Mouse (Mus musculus): ENCODE measurements at regions not wholly inside any gene's neighbourhood (a gene's known extent, or its start where the extent isn't known, plus 50 kb on each side); places are given as distances from the start of the nearest gene placed in this dataset.

DNA sequence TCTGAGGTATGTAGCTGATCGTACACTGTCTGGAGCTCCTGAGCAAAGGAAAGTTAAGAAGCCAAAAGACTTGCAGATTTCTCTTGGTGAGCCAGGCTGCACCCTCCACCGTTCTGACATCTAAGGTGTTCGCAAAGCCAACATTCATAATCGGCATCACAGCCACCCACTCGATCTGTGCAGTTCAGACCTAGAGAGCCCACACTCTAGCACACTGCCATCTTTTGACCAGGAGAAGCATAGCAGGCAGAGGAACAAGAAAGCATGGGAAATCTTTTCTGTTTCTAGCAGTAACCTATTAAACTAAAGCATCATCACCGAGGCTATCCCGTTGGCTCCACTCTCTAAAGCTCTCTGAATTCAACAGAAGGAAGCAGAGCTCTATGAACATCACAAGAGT, 59.2 kb downstream of the Areg start:
- no peak for DNase-seq (ENCODE audit: low read depth)

DNA sequence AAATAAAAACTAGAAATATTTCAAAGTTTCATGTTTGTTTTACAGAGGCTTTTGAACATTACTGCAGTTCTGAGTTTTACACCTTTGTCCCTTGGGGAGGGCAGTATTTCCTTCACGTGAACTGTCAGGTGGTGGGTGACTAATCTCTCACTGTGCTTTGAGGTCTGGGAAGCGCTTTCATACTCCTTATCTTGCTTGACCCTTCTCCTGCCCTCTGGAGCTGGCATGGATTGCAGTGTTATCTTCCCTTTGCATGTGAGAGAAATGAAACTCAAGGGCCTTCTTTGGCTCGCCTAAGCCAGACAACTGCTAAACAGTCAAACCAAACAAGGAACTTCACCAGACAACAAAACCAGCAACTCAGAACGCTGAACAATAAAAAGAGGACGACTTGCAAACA, 61.0 kb downstream of the Areg start:
- no peak for DNase-seq (ENCODE audit: low read depth)

- DNase-seq (ENCODE audit: low read depth): no peak
Measured at GRCm38 (mm10) chr5:91204225-91205005, 65.0 kb downstream of the Areg start.

DNA sequence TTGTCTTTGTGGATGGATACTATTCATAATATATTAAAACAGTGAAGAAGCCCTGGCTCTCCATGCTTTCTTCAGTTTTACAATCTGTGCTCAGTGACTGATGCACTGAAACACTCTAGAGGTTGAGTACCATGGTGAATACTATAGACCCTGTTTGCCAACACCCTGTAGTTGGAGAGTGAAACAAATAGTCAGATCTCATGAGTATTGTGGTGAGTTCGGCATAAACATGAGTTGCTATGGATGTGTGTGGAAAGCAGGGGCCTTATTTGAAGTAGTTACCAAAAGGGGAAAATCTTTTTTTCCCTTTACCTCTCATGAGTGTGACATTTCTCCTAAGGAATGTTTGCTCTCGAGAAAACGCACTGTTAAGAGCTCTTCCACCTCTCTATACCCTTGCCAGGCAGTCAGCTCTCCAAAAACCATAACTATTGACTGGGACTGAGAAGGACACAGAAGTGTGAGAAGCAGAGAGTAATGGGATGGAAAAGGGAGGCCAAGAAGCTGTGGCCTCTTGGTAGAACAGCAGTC, 66.0 kb downstream of the Areg start:
- DNase-seq (ENCODE audit: low read depth): no peak

GRCm38 (mm10) chr5:91206569-91207490, 67.4 kb downstream of the Areg start:
- DNase-seq (ENCODE audit: low read depth): no peak

GRCm38 (mm10) chr5:91220174-91220573, 80.8 kb downstream of the Areg start:
- no peak for DNase-seq (ENCODE audit: low read depth)

DNA sequence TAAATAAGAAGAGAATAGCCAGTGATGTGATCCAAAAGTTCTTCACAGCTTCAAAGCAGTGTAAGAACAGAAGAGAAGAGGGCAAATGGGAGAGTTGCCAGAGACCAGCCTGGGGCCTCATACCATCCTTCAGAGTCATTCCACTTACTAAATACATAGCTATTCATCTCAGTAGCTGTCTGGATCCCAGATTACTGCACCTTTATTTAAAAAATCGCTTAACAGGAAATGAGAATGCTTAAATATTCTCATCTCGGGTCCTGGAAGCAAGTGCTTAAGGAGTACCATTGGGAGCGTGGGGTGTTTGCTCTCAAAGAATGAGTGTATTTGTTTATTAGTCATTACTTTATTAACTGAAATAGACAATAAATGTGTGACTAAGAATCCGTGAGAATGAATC, 102.3 kb downstream of the Areg start:
- peak; percentile 18 for DNase-seq (ENCODE audit: low read depth)

- no peak for DNase-seq (ENCODE audit: low read depth)
Measured at GRCm38 (mm10) chr5:91247444-91247843, 108.0 kb downstream of the Areg start.

DNA sequence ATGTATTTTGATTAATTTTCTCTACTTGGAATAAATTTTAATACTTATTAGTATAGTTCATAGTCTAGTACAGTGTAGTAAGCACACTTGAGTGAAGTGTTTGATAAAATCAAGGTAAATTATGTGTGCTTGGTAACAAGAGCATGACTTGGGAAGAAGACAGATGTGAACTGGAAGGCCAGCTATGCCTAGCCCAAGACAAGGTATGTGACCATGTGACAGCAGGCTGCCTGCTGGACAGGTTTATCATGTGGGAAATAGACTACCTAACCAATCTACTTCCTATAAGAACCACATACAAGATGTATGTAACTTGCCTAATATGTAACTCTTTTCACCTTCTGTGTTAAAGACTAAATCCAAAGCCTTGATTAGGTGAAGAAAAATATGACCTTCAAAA, 122.5 kb downstream of the Areg start:
- no peak for DNase-seq (ENCODE audit: low read depth)

DNA sequence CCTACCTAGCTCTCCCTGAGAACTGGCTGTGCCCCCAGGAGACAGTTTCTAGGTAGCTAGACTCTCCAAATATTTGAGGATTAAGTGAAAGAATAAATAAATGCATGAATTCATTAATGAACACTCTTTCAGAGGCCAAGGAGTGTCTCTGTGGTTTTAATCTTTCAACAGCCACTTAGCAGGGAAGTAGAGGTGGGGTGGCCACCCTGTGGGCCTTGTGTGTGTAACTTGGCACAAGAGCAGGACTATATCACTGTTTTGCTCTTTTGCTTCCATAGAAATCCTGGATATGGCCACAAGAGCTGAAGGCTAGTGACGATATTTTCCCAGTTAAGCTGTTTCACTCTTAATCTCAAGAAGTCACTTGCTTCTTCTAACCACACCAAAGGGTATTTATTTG, 123.1 kb downstream of the Areg start:
- no peak for DNase-seq (ENCODE audit: low read depth)

GRCm38 (mm10) chr5:91270747-91271146, 131.3 kb downstream of the Areg start:
- no peak for DNase-seq (ENCODE audit: low read depth)

DNA sequence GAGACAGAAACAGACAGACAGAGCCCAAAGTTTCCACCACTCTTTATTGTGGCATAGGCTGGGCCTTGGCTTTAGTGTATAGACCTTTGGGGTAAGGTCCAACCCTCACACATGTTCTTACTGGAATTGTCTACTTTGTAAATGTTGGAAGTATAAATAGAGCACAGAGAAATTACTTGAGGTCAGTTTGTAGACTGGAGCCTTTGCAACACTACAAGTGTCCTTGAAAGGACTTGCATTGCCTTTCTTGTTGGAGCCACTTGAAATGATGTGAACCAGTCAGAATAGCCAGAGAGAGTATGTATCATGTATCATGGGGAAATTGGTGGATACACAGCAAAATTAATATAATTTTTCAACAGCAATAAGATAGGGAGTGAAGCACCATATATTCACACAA, 131.4 kb downstream of the Btc start:
- no peak for DNase-seq (ENCODE audit: low read depth)

DNA sequence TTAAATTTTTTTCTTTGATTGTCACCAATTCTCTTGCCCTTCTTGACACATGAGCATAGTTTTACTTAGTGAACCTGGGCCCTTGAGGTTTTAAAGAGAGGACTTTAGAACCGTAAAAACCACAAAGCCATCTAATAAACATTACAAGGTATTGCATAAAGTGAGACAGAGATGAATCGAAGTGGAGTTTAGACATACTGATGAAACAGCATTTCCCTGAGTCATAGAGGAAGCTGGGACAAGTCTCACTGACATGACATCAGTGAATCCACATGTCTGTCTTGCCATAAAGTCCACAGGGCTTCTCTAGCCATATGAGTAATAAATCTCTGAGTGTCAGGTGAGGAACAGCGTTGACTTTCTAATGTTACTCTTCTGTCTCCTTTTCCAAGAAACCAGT, 128.4 kb downstream of the Btc start:
- DNase-seq (ENCODE audit: low read depth): no peak

DNA sequence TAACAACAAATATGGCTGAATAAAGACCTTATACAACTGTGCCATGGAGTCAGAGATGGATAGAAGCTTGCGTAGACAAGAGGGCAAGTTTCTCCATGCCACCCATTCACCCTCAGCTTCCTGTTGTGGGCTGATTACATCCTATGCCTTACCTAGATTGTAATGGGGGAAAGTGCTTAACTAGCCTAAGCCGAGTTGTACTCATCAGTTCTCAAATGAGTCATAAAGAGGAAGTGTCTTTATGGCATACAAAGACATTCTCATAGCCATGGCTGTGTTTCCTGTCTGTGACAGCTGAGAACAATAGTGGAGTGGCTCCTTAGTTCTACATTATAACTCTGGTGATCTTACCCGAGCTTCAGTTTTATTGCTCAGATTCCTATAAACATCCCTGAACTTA, 124.3 kb downstream of the Btc start:
- no peak for DNase-seq (ENCODE audit: low read depth)

GRCm38 (mm10) chr5:91279464-91279863, 123.3 kb downstream of the Btc start:
- DNase-seq (ENCODE audit: low read depth): no peak

GRCm38 (mm10) chr5:91282969-91283368, 119.8 kb downstream of the Btc start:
- DNase-seq (ENCODE audit: low read depth): peak; percentile 88

DNA sequence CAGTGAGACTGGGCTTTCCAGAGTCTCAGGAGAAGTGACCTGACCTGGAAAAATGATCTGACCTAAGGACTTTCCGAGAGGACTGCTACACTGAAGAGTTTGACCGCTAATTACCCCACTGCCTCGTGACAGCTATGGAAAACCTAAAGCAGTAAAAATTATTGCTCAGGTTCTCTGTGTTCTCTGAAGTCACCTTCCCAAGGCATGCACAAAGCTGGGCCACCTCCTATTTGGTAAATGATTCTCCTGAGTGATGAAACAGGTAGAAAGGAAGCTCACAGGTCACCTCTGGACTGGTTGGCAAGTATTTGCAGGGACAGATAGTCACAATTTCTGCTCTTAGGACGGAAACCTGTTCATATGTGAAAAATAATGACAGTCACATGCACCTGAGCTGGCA, 109.7 kb downstream of the Btc start:
- DNase-seq (ENCODE audit: low read depth): no peak

DNA sequence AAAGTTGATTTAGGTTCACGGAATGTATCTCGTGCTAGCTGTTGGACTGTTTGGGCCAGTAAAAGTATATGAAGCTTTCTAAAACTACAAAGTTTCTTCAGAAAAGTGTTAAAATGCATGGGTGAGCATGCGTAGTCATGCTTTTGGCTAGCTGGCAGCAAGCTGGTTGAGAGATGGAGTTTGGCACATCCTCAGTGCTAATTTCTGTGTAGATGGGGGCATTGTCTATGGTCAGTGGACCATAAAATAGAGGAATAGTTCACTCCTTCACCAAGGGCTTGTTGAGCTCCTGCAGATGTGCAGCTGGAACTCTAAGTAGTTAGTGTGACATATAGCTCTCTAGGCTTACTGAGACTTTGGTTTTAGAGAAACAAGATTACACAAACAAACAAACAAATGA, 107.8 kb downstream of the Btc start:
- DNase-seq (ENCODE audit: low read depth): no peak

- DNase-seq (ENCODE audit: low read depth): no peak
Measured at GRCm38 (mm10) chr5:91297068-91297467, 105.7 kb downstream of the Btc start.

- no peak for DNase-seq (ENCODE audit: low read depth)
Measured at GRCm38 (mm10) chr5:91302114-91302513, 100.7 kb downstream of the Btc start.

DNA sequence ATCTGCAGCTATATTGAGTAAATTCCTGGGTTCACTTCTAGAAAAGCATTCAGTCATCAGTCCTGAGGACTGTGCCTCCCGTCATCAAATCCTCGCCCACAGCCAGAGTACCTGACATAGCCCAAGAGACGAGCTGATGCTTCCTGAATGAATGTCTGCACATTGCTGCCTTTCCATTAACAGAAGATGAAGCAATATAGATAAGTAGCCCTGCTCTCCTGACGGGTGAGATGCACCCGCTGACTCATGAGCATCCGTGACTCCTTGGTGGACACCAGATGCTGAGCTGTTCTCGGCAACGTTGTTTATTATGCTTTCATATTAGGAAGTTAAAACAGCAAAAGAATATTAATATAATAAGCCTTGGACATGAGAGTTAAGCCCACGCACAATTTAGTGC, 99.9 kb downstream of the Btc start:
- DNase-seq (ENCODE audit: low read depth): no peak

GRCm38 (mm10) chr5:91303702-91304101, 99.1 kb downstream of the Btc start:
- no peak for DNase-seq (ENCODE audit: low read depth)

DNA sequence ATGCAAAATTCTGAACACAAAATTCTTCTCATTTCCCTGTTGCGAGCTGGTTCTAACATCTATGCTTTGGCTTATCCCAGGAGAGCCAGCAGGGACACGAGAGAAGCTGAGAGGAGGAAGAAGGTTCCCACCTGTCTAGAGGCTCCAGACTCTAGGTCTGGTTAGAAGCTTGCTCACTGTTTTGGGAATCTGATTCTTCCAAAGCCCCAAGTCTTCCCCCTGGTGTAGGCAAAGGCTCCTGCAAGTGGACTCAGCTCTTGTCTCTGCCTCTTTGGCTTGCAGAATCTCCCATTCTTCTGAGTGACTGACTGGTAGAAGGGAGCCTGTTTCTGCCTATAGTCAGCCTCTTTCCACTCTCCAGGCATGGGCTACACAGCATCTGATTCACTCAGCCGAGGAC, 95.8 kb downstream of the Btc start:
- DNase-seq (ENCODE audit: low read depth): no peak

Measured in fibroblast of lung, adult 2 months (primary cell).